Mouse (Mus musculus) brain, embryonic 14.5 days (tissue): ENCODE results near the gene Rhpn2.

Experiments
- CTCF ChIP-seq: fragments of 200-500 bp; IDR thresholded peaks from 2 replicates; pipeline ENCODE4 v1.5.1; 2012; ENCODE audit warnings: inconsistent platforms, mild to moderate bottlenecking, moderate library complexity, borderline replicate concordance; ENCODE audit not compliant: insufficient read depth, insufficient read length; ENCODE audit errors: extremely low read depth
- POLR2A ChIP-seq: fragments of 200-500 bp; IDR thresholded peaks from 2 replicates; pipeline ENCODE4 v1.6.1; 2012; ENCODE audit warnings: mild to moderate bottlenecking, inconsistent platforms, borderline replicate concordance; ENCODE audit not compliant: poor library complexity, insufficient read depth, insufficient read length, severe bottlenecking; ENCODE audit errors: extremely low read depth

- TF ChIP-seq POLR2A: no peak
- no peak for TF ChIP-seq CTCF
Measured at GRCm38 (mm10) chr7:35334527-35335452, 820 bp downstream of the Rhpn2 start.
